Mouse (Mus musculus): ENCODE data around the gene Golga7b.

DNA sequence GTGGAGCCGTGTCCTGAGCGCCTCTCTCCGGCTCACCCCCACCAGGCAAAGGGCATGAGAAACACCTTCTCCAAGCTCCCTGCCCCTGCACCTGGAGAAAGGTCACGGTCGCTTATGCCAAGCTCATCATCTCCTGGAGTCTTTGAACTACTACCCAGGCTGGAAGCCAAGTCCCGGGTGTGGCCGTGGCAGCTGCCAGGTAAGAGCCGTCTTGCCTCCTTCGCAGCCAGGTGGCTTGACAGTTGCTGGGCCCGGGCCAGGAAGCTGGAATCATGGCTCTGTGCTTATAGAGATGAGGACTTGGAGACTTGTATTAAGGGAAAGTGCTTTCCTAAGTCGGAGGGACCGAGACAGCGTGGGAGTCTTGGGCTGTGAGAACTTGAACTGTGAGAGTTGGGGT lies 16.4 kb upstream of the Golga7b start:
- TF ChIP-seq POLR2A (IDR thresholded peaks at IDR 0.05; ENCODE audit: borderline replicate concordance, insufficient read depth, low read length) (no peak), CTCF (IDR thresholded peaks at IDR 0.05; ENCODE audit: borderline replicate concordance, insufficient read depth, low read depth, low read length) (no peak)
